Mouse (Mus musculus): ENCODE measurements around the gene Tmem199.

Tmem199 gene

GRCm38 (mm10) chr11:78471326-78472103, 40.5 kb downstream of the Tmem199 start:
- DNase-seq = no peak

GRCm38 (mm10) chr11:78467932-78468331, 44.0 kb downstream of the Tmem199 start:
- no peak for DNase-seq

- no peak for DNase-seq
Measured at GRCm38 (mm10) chr11:78467515-78467914, 44.5 kb downstream of the Tmem199 start.

- no peak for DNase-seq
Measured at GRCm38 (mm10) chr11:78466242-78466912, 45.6 kb downstream of the Tmem199 start.

DNA sequence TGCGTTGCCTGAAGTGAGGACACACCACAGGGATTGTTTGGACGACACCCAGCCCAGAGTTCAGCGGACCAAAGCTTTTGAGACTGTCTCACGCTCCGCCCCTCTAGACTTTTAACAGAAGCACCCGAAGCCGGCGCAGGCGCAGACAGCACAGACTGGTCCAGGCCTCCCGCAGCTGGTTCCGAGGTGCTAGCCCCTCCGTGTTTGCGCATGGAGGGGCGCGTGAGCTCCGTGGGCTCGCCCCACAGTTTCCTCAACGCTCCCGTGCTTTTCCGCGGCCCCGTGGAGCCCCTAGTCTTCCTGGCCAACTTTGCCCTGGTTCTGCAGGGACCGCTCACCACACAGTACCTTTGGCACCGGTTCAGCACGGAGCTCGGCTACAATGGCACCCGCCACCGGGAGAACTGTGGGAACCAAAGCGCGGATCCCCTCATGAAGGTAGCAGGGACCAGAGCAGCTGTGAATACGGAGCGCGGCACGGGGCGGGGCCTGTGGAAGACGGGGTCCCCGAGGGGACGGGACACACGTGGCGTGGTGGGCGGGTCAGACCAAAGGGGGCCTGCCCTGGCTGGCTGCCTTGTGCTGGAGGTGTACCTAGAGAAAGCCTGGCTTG, 46.3 kb downstream of the Tmem199 start, which contains the start of gene Slc46a1:
Slc46a1 (plus strand) TSS at position 130 of the 613 bp plus-strand sequence.
- DNase-seq = peak; percentile 91

DNA sequence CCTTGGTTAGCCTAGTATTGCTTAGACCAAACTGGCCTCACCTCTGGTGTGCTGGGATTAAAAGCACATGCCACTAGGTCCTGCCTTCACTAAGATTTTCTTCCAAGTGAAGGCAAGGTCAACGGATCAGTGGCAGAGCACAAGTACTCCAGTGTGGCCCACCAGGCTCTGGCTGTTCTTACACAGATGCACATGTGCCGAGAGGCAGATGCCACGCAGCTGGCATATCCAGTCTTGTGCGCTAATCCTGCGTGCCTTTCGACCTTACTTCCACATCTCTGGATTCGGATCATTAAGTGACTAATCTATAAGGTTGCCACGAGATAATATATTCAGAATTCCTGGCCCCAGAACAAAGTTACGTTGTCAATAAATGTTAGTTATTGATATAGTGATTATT, 46.9 kb downstream of the Tmem199 start:
- DNase-seq = no peak

GRCm38 (mm10) chr11:78463286-78464036, 48.5 kb downstream of the Tmem199 start:
- no peak for DNase-seq

GRCm38 (mm10) chr11:78462669-78463068, 49.3 kb downstream of the Tmem199 start:
- DNase-seq = no peak

- no peak for DNase-seq
Measured at GRCm38 (mm10) chr11:78461894-78462293, 50.1 kb downstream of the Tmem199 start.

DNA sequence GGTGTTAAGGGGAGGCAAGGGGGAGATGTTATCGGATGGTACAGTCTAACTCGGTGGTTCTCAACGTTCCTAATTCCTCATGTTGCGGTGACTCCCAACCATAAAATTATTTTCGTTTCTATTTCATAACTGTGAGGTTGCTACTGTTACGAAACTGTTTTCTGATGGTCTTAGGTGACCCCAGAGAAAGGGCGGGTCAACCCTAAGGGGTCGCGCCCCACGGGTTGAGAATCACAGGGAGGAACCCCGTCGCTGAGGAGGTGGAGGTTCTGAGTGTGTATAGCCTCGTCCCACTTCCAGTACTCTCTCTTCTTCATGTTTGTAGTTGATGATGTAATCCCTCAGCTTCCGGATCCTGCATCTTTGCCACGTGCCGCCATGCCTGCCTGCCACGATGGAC, 53.2 kb downstream of the Tmem199 start:
- no peak for DNase-seq

All from lung, postnatal 10 days (tissue).